Mouse (Mus musculus): Measurements from ENCODE around the gene Spag17. TPM values are rescaled to one million over a fixed set of nuclear protein-coding genes. Genes with fewer than 3 reads are reported as not detected.
"Not testable (repeated sequence)": the region's sequence is repeated elsewhere in the genome, so short reads cannot be mapped to it uniquely, and the experiment has no call there.

The Spag17 gene
- polyA plus RNA-seq, 1 experiment = not detected

GRCm38 (mm10) chr3:99883988-99884564 lies 1.1 kb upstream of the Spag17 start:
- 93% methylated on average over 6 of the region's 6 CpGs for WGBS

GRCm38 (mm10) chr3:99894741-99895140 lies 9.5 kb downstream of the Spag17 start:
- H3K4me3 ChIP-seq (ENCODE audit: insufficient read depth, low read depth, low read length); H3K27ac ChIP-seq (ENCODE audit: insufficient read depth, low read depth, low read length); H3K4me1 ChIP-seq (ENCODE audit: control insufficient read depth, insufficient read depth, low read length): not testable (repeated sequence)
- 81% methylated on average over 4 of the region's 4 CpGs for WGBS

More at GRCm38 (mm10) chr3:99883988-99884564, 1.1 kb upstream of the Spag17 start:
- TF ChIP-seq POLR2A (IDR thresholded peaks at IDR 0.05; ENCODE audit: insufficient read depth, low read depth, low read length) = no peak
- no peak for TF ChIP-seq CTCF (IDR thresholded peaks at IDR 0.05; ENCODE audit: insufficient read depth, low read depth, low read length)
- Histone ChIP-seq H3K27ac (ENCODE audit: insufficient read depth, low read depth, low read length) (no peak overlapping the region), H3K4me1 (ENCODE audit: control insufficient read depth, insufficient read depth, low read length) (peaks cover 6% of the 10 kb centered on the region), H3K4me3 (ENCODE audit: insufficient read depth, low read depth, low read length) (no peak overlapping the region)

DNA sequence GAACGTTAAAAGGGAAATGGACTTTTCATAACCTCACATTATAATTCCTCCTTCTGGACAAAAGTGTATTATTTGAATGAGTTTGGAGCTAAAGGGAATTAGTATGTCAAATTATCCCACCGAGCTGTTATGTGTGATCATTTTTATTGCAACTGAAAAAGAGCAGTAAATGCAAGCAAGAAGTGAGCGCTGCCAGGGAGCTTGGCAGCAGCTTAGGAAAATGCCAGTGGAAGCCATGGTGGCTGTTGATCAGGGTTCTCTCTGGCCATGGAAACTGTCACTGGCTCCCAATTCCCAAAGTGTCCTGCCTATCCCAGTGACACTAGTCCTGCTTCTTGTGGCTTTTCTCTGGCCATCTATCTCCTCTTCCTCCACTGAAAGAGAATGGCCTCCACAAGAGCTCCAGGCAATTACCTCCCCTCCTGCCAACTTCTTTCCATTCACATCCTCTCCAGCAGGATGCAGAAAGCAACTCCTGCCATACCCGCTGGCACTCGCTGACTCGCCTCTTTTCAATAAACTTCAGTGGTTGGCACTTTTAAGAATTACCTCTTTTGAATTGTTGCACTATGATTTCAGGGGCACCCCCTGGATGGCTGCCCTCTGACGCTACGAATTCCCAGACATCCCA lies 28.7 kb downstream of the Spag17 start:
- H3K4me3 ChIP-seq (ENCODE audit: insufficient read depth, low read depth, low read length) = no peak overlapping the region
- no peak for TF ChIP-seq POLR2A (IDR thresholded peaks at IDR 0.05; ENCODE audit: insufficient read depth, low read depth, low read length)
- no peak for TF ChIP-seq CTCF (IDR thresholded peaks at IDR 0.05; ENCODE audit: insufficient read depth, low read depth, low read length)
- H3K4me1 ChIP-seq (ENCODE audit: control insufficient read depth, insufficient read depth, low read length) = no peaks in the 10 kb centered on the region
- WGBS = 31% methylated on average over 8 of the region's 8 CpGs
- H3K27ac ChIP-seq (ENCODE audit: insufficient read depth, low read depth, low read length) = no peak overlapping the region

DNA sequence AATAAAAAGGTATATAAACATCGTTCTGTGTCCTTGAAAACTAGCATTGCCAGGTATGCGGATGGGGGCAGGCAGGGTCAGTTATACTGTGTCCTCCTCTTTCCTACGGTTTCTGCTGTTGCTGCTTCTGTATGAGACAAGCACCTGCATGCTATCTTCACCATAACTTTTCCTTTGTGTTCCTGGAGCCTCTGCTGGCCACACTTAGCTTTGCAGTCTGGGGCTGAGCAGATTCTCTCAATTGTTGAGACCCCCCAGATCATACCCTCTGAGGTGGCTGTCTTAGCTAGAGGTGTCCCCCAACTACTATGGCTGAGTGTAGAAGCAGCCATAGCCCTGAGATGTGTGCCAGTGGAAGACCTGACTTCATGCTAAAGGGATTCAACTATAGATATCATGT lies 37.7 kb downstream of the Spag17 start:
- H3K4me3 ChIP-seq (ENCODE audit: insufficient read depth, low read depth, low read length) = no peak overlapping the region
- H3K27ac ChIP-seq (ENCODE audit: insufficient read depth, low read depth, low read length) = no peak overlapping the region
- H3K4me1 ChIP-seq (ENCODE audit: control insufficient read depth, insufficient read depth, low read length) = no peaks in the 10 kb centered on the region
- 84% methylated on average over 3 of the region's 3 CpGs for WGBS
- TF ChIP-seq CTCF (IDR thresholded peaks at IDR 0.05; ENCODE audit: insufficient read depth, low read depth, low read length) (no peak), POLR2A (IDR thresholded peaks at IDR 0.05; ENCODE audit: insufficient read depth, low read depth, low read length) (no peak)

GRCm38 (mm10) chr3:99930920-99931620 lies 45.9 kb downstream of the Spag17 start:
- Histone ChIP-seq H3K27ac (ENCODE audit: insufficient read depth, low read depth, low read length) (no peak overlapping the region), H3K4me1 (ENCODE audit: control insufficient read depth, insufficient read depth, low read length) (no peaks in the 10 kb centered on the region), H3K4me3 (ENCODE audit: insufficient read depth, low read depth, low read length) (no peak overlapping the region)
- 77% methylated on average over 12 of the region's 12 CpGs for WGBS
- no peak for TF ChIP-seq CTCF (IDR thresholded peaks at IDR 0.05; ENCODE audit: insufficient read depth, low read depth, low read length)
- no peak for TF ChIP-seq POLR2A (IDR thresholded peaks at IDR 0.05; ENCODE audit: insufficient read depth, low read depth, low read length)

DNA sequence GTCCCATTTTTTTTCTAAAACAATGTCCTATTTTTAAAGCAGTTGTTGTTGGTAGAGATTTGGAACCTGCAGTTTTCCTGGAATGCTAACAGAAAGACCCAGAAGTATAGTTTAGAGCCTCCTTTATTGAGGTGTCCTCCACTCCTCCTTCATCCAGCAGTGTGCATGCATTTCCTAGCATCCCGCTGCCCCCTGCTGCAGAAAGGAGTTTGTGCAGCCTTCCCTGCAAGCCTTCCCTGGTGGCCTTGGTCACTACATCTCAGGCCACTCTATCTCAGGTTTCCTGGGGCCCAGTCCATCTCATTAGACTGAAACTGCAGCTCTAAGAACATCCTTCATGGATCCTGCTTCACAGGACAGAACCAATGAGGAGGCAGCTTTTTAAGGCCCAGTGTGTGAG lies 51.0 kb downstream of the Spag17 start:
- H3K27ac ChIP-seq (ENCODE audit: insufficient read depth, low read depth, low read length) = no peak overlapping the region
- H3K4me1 ChIP-seq (ENCODE audit: control insufficient read depth, insufficient read depth, low read length) = no peaks in the 10 kb centered on the region
- H3K4me3 ChIP-seq (ENCODE audit: insufficient read depth, low read depth, low read length) = no peak overlapping the region
- TF ChIP-seq POLR2A (IDR thresholded peaks at IDR 0.05; ENCODE audit: insufficient read depth, low read depth, low read length) = no peak
- no peak for TF ChIP-seq CTCF (IDR thresholded peaks at IDR 0.05; ENCODE audit: insufficient read depth, low read depth, low read length)
- 64% methylated on average over 1 of the region's 1 CpGs for whole genome bisulfite sequencing

- TF ChIP-seq POLR2A (IDR thresholded peaks at IDR 0.05; ENCODE audit: insufficient read depth, low read depth, low read length) (no peak), CTCF (IDR thresholded peaks at IDR 0.05; ENCODE audit: insufficient read depth, low read depth, low read length) (no peak)
- H3K4me3 ChIP-seq (ENCODE audit: insufficient read depth, low read depth, low read length) = no peak overlapping the region
- H3K4me1 ChIP-seq (ENCODE audit: control insufficient read depth, insufficient read depth, low read length) = no peaks in the 10 kb centered on the region
- 30% methylated on average over 8 of the region's 8 CpGs for WGBS
- H3K27ac ChIP-seq (ENCODE audit: insufficient read depth, low read depth, low read length) = no peak overlapping the region
These were observed 53.5 kb downstream of the Spag17 start for GRCm38 (mm10) chr3:99938611-99939286.

DNA sequence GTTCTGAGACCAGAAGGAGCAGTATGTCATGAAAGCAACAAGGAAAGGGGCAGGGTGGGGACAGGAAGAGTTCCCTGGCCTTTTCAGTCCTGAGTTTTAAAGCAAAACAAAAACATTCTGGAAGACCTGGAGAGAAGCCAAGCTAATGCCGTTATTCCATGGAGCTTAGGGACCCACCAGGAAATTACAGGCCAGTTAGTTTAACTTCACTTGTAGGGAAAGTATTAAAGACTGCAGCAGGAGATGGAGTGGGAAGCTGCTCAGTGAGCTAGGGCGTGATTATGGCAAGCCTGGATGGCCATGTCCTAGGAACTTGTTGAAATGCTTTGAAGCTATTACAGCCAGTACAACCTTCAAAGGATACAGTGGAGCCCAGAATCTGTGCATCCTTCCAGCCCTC lies 60.0 kb downstream of the Spag17 start:
- H3K4me3 ChIP-seq (ENCODE audit: insufficient read depth, low read depth, low read length) = no peak overlapping the region
- 34% methylated on average over 2 of the region's 2 CpGs for WGBS
- TF ChIP-seq CTCF (IDR thresholded peaks at IDR 0.05; ENCODE audit: insufficient read depth, low read depth, low read length) (no peak), POLR2A (IDR thresholded peaks at IDR 0.05; ENCODE audit: insufficient read depth, low read depth, low read length) (no peak)

GRCm38 (mm10) chr3:99954039-99954602 lies 68.9 kb downstream of the Spag17 start:
- Histone ChIP-seq H3K4me1 (ENCODE audit: control insufficient read depth, insufficient read depth, low read length) (no peaks in the 10 kb centered on the region), H3K27ac (ENCODE audit: insufficient read depth, low read depth, low read length) (no peak overlapping the region), H3K4me3 (ENCODE audit: insufficient read depth, low read depth, low read length) (no peak overlapping the region)
- TF ChIP-seq CTCF (IDR thresholded peaks at IDR 0.05; ENCODE audit: insufficient read depth, low read depth, low read length) = no peak
- TF ChIP-seq POLR2A (IDR thresholded peaks at IDR 0.05; ENCODE audit: insufficient read depth, low read depth, low read length) = no peak
- 79% methylated on average over 9 of the region's 9 CpGs for WGBS

More for the DNA sequence above, 60.0 kb downstream of the Spag17 start:
- Histone ChIP-seq H3K27ac (ENCODE audit: insufficient read depth, low read depth, low read length) (no peak overlapping the region), H3K4me1 (ENCODE audit: control insufficient read depth, insufficient read depth, low read length) (no peaks in the 10 kb centered on the region)

Measured in olfactory bulb, adult 2 months (tissue).